Mouse (Mus musculus) natural killer cell, adult 2 months (primary cell): ENCODE results near the gene Rasl12.

ENCODE experiments used
- DNase-seq, 2 experiments: peaks; one replicate each; pipeline ENCODE4 v3.0.0; 2022; ENCODE audit warnings: low spot score in 2 of 2

Rasl12 gene

GRCm38 (mm10) chr9:65398279-65398678, at the start of gene Rasl12:
Rasl12 (plus strand) TSS chr9:65398506.
- peak; percentile 58 to 67 for DNase-seq

DNA sequence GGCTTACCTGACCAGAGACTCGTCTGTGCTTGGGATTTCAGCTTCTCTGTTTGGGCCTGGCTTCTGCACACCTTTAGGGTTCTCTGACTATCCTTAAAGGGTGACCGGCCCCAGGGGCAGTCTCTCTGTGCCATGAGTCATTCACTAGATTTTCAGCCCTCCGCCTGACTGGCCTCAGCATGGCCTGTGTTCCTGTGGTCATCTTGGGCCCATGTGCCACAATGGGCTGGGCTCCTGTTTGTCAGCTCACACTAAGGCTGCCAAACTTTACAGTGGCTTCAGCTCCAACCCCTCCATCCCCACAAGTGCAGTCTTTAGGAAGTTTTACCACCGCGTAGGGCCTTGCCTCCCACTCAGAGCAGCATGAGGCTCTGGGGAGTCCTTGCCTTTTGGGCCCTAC, 45.1 kb upstream of the Rasl12 start:
- no peak for DNase-seq

DNA sequence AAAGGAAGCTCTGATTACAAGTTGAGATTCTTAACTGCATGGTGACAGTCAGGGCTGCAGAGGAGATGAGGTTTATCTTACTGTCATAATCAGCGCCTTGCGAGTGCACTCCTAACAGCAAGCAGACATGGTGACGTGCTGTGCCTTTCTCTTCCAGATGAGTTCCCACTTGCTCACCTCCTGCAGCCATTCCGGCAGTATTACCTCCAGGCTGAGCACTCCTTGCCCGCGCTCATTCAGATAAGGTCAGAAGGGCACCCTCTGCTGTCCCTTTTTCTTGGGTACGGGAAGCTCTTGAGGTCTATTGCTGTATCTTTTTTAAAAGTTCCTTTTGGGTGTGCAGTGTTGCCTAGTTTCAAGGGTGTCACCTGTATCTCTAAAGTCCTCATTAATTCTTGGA, 41.7 kb upstream of the Rasl12 start:
- no peak for DNase-seq

DNA sequence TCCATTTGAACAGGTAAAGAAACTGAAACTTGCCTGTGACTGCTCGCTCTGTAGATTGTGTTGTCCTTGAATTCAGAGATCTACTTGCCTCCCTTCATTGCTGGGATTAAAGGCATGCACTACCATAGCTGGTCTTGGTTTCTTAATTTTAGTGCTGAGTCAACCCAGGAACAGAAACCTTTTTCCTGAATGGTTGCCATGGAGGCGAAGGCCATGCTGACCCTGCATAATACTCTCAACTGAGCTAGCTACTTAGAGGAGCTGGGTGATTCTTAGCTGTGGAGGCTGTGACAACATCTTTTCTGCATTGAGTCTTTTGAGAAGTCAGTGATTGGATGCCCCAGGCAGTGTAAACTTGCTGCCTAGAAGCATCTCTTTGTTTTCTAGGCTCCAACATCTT, 41.3 kb upstream of the Rasl12 start:
- no peak for DNase-seq

GRCm38 (mm10) chr9:65358956-65359480, 39.3 kb upstream of the Rasl12 start:
- DNase-seq, result no peak

GRCm38 (mm10) chr9:65360641-65361448, 37.5 kb upstream of the Rasl12 start, which contains the start of gene Ubap1l:
Ubap1l (plus strand) TSS chr9:65361041.
- no peak for DNase-seq

- DNase-seq, result no peak
Observed at GRCm38 (mm10) chr9:65363684-65364083, 34.6 kb upstream of the Rasl12 start.

GRCm38 (mm10) chr9:65365721-65366120, 32.6 kb upstream of the Rasl12 start:
- no peak for DNase-seq

GRCm38 (mm10) chr9:65371756-65372155, 26.6 kb upstream of the Rasl12 start:
- no peak for DNase-seq

GRCm38 (mm10) chr9:65372449-65372848, 25.9 kb upstream of the Rasl12 start:
- DNase-seq, result no peak

DNA sequence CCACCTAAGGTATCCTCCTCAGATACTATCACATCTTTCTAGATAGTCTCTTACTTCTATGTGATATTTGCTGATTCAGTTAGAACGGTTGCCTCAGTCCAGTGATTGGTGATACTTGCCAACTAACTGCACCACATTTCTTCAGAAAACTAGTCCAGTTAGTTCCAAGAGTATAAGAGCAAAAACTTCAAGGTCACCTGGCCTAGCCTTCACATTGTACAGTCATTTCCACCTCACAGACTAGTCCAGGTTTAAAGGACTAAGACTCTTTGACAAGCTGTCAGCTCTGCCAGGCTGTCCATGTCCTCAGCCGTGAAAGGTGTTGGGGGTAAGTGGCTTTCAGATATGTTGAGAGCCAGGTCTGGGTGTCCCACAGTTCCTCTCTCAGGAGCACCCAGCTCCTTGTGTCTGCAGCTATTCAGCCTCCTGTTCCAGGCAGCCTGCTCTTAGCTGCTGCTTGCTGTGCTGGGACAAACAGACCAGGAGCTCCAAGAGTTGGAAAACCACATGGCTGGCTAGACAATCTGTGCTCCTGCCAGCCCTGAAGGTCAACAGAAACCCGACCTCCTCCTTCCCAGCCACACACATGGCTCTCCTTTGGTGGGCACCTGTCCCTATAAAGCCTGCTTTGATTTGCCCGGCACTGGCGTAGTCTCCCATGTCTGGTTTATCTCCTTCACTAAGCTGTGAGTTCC, 23.7 kb upstream of the Rasl12 start:
- DNase-seq, result no peak

DNA sequence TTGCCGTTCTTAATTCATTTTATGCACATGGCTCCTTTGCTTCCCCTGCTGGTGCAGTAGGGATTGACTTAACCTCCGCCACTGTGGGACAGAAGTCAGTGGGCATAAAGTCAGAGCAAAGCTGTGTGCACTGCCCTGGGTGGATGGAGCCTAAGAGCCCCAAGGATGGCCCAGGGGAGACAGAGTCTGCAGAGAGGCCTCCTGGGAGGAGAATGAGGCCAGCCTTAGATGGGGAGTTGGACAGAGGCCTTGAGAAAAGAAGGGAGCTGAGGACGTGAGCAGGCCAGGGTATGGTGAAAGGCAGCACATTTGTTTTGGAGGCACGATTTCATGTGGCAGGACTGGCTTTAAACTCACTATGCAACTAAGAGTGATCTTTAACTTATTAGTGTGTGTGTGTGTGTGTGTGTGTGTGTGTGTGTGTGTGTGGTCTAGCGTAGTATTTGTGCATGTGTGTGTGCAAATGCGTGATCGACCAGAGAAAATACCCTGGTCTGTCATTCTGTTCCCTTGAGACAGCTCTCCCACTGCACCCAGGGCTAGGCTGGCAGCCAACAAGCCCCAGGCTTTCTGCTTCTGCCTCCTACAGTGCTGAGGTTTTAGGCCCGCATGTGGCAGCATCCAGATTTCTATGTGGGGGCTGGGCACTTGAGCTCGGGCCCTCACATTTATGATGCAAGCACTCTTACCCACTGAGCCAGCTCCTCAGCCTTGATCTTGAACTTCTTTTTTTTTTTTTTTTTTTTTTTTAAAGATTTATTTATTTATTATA, 23.0 kb upstream of the Rasl12 start:
- no peak for DNase-seq

DNA sequence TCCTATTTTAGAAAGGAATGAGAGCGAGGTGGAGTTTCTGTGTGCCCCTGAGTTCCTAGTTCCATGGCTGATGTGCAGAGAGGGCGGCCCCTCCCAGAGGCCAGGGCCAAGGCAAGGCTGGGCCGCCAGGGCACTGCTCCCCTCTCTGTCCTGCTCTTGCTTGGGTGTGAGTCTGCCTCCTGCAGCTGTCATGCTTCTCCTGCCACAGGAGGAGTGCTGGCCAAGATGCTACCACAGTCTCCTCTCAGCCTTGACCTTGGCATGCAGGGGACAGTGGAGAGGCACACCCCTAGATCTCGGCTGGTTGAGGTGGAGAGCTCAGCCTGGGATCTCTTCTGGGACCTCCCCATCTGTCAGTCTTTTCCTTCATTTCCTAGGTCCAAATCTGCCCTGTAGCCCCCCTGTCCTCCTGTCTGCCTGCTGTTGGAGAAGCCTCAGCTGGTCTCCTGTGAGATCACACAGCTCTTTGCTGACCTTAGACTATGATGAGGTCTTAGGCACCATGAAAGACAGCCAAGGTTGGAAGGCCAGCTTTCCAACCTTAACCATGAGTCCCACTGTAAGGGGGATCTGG, 17.2 kb upstream of the Rasl12 start:
- DNase-seq, result no peak

DNA sequence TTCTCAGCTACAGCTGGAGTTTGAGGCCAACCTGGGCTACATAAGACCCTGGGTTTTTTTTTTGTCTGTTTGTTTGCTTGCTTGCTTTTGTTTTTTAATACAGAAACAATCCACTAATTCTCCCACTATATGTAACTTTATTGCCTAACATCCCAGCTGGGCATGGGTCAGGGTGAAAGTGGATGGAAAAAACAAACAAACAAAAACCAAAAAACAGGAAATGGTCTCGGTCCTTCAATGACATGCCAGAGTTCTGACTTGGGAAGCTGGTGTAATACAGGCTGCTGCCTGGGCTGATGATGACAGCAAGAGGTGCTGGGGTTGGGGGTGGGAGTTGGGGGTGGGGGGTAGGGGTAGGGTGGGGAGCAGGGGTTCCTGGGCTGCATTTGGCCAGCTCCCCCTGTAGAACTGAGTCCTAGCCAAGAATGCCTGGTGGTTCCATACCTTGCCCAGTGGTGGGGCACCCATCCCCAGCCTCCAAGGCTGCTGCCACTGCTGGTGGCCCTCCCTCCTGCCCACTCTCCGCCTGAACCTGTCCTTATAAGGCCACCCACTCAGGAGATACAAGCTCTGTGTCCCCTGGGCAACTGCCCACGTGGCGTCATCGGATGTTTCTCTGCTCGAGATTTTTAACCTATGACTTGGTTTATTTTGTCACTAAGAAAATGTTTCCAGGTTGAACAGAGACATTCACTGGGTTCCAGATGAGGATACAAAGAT, 16.1 kb upstream of the Rasl12 start:
- no peak for DNase-seq

DNA sequence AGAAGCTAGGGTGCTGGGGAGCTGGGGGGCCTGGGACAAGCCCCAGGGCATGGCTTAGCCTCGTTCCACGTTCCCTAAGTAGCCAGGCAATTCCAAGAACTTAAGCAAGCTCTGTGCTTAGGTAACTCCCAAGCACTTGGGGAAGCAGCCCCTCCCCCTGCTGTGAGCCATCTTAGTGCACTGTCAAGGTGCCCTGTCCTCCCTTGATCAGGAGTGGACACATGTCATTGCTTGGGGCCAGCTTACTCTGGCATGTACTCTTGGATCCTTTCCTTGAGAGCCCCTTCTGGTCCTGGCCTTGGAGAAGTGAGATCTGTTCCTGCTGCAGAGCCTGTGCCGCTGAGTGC, 15.6 kb upstream of the Rasl12 start:
- no peak for DNase-seq

DNA sequence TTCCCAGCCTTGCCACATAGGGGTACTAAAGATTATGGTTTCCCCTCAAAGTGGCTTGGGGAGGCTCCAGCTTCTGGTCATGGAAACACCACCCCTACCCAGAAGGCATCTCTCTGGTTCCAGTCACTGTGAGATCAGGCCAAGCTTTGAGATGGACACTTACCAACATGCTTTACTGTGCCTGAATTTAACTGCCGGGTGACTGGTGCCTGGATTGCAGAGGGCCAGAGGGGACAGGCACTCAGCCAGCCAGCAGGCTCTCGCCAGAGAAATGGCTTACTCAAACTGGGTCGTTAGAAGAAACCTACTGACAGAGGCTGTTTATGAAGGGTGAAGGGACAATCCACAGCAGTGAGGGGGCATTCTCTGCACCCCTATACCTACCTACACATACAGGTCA, 14.0 kb upstream of the Rasl12 start:
- no peak for DNase-seq

GRCm38 (mm10) chr9:65386373-65387140, 11.7 kb upstream of the Rasl12 start:
- DNase-seq, result no peak

DNA sequence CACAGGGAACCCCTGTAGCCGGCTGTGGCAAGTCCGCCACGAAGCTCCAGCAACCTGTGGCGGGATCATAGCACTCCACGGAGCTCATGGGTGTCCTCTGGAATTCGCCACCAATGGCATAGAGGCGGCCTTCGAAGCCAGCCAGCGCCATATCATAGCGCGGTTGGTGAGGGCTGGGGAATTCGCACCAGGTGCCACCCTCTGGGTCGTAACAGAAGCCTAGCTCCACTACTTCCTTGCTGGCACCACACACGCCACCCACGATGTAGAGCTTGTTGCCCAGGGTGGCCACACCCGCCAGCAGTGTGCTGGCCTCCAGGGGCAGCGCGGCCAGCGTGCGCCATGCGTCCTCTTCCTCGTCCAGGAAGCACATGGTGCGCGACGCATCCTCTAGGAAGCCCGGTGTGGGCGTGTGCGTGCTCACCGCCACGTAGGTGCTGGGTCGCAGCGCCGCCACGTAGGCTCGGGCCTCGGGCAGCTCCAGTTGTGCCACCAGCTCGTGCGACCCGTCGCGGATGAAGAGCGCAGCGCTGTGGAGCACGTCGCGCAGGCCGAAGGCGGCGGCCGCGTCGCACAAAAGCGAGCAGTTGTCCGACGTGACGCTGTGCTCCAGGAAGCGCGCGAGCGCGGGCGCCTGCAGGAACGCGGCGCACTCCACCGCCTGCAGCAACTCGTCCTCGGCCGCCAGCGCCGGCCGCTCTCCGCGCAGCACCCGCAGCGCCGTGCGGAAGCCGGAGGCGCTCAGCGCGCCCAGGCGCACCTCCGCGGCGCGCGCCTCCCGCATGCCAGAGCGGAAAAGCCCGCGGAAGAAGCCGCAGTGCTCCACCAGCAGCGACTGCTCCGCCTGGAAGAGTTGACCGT, 7.3 kb upstream of the Rasl12 start:
- DNase-seq, result no peak

DNA sequence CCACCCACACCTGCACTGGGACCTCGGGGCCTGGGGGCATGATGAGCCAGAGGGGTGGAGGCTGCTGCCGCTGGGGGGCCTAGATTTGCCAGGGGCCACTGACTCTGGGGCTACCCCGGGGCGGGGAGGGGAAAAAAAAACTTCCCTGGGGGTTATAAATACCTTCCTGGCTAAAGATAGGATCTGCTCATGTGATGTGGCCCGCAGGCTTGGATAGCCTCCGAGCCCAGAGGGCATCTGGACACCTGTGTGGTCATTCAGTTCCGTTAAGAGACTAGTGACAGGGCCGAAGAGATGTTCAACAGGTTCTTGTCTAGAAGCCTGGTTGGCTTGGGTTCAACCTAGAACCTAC, 6.7 kb upstream of the Rasl12 start, which contains the start of gene Kbtbd13:
Kbtbd13 (minus strand) TSS at position 40 of the 352 bp plus-strand sequence.
- DNase-seq, result no peak
